Mouse (Mus musculus) CH12.LX (cell line): ENCODE results near the gene Zbtb17. TPM values are rescaled to one million over a fixed set of nuclear protein-coding genes. Genes with fewer than 3 reads are reported as not detected.

Source experiments
- DNase-seq: peaks from one replicate; pipeline ENCODE4 v3.0.0-alpha.2; 2013; ENCODE audit errors: extremely low read depth
- H3K27ac ChIP-seq: 2 replicates; pipeline ENCODE4 v1.5.1; 2012; ENCODE audit warnings: low read depth, mild to moderate bottlenecking, control low read depth, moderate library complexity; ENCODE audit not compliant: insufficient read depth
- H3K27me3 ChIP-seq: replicated peaks from 2 replicates; pipeline ENCODE3; 2012; ENCODE audit warnings: inconsistent platforms
- H3K36me3 ChIP-seq, 2 experiments: replicated peaks in 1 of 2; 2 replicates each; pipeline versions ENCODE3 to v1.6.1; 2012; ENCODE audit warnings: inconsistent platforms in 1 of 2, low read length in 1 of 2, mild to moderate bottlenecking in 1 of 2, mixed read lengths in 1 of 2, moderate library complexity in 1 of 2; ENCODE audit not compliant: control insufficient read depth in 1 of 2, insufficient read depth in 1 of 2
- H3K4me1 ChIP-seq, 2 experiments: 2 replicates each; pipeline ENCODE4 v1.6.1; 2012; ENCODE audit warnings: inconsistent platforms in 1 of 2, moderate library complexity in 1 of 2; ENCODE audit not compliant: insufficient read depth in 2 of 2, control insufficient read depth in 1 of 2
- H3K4me2 ChIP-seq: 2 replicates; pipeline ENCODE4 v1.6.1; 2012; ENCODE audit warnings: low read depth, mild to moderate bottlenecking, control low read depth; ENCODE audit not compliant: poor library complexity, insufficient read depth, severe bottlenecking
- H3K4me3 ChIP-seq, 3 experiments: fragments of 150-350 bp in 1 of 3; sonication (generic) in 1 of 3; replicated peaks in 1 of 3; 2 replicates each; pipeline versions ENCODE3 to v1.5.1; 2011 to 2012; ENCODE audit warnings: low read depth in 2 of 3, low read length in 2 of 3, mild to moderate bottlenecking in 2 of 3, moderate library complexity in 2 of 3, control low read depth in 1 of 3, improper control_type of control experiment in 1 of 3, inconsistent platforms in 1 of 3, mixed read lengths in 1 of 3; ENCODE audit not compliant: poor library complexity in 1 of 3
- H3K79me2 ChIP-seq: replicated peaks from 2 replicates; pipeline ENCODE4 v1.6.1; 2012; ENCODE audit warnings: mild to moderate bottlenecking, moderate library complexity; ENCODE audit not compliant: control insufficient read depth, poor library complexity, insufficient read depth, severe bottlenecking; ENCODE audit errors: extremely low read depth
- H3K9ac ChIP-seq: 2 replicates; pipeline ENCODE4 v1.6.1; 2012; ENCODE audit warnings: low read depth, mild to moderate bottlenecking, control low read depth, moderate library complexity; ENCODE audit not compliant: insufficient read depth
- H3K9me3 ChIP-seq: replicated peaks from 2 replicates; pipeline ENCODE3; 2012; ENCODE audit warnings: low read length, inconsistent platforms, mixed read lengths
- MEF2A ChIP-seq: IDR thresholded peaks from 2 replicates; pipeline ENCODE4 v1.6.1; 2014; ENCODE audit warnings: low read depth, mild to moderate bottlenecking, inconsistent platforms, low read length, improper control_type of control experiment, borderline replicate concordance
- RCOR1 ChIP-seq: conservative IDR thresholded peaks from 2 replicates; pipeline ENCODE4 v1.6.1; 2012; ENCODE audit warnings: low read depth, mild to moderate bottlenecking, inconsistent platforms, low read length, improper control_type of control experiment
- SIN3A ChIP-seq: IDR thresholded peaks from 2 replicates; pipeline ENCODE4 v1.6.1; 2012; ENCODE audit warnings: low read length, improper control_type of control experiment, inconsistent platforms
- USF2 ChIP-seq: conservative IDR thresholded peaks from 2 replicates; pipeline ENCODE4 v1.6.1; 2011; ENCODE audit warnings: low read depth, low read length, improper control_type of control experiment
- ZKSCAN1 ChIP-seq: IDR thresholded peaks from 2 replicates; pipeline ENCODE4 v1.6.1; 2012; ENCODE audit warnings: low read depth, inconsistent platforms, low read length, improper control_type of control experiment, borderline replicate concordance
- ZNF384 ChIP-seq: IDR thresholded peaks from 2 replicates; pipeline ENCODE4 v1.6.1; 2012; ENCODE audit warnings: low read depth, low read length, improper control_type of control experiment, inconsistent platforms
- dilution Hi-C: fragments of 300-500 bp; cut with MboI; formaldehyde crosslinking; loops from 2 replicates; pipeline ENCODE4 v1.14.3; 2020; ENCODE audit warnings: low sequenced_read_pairs; ENCODE audit not compliant: extremely low pct_unique_long_range_greater_than_20kb, extremely low pct_ligation_motif_present
- in situ Hi-C: fragments of 300-500 bp; cut with MboI; formaldehyde crosslinking; loops from 3 replicates; pipeline ENCODE4 v1.14.3; 2019; ENCODE audit warnings: low sequenced_read_pairs, low pct_ligation_motif_present, low pct_unique_long_range_greater_than_20kb, mixed read lengths
- polyA plus RNA-seq: library from polyadenylated mRNA; unstranded; fragments of >175 nt; gene quantifications from 2 replicates; pipeline ENCODE4 v1.2.1, GENCODE M21; 2012; ENCODE audit warnings: low read depth; ENCODE audit not compliant: insufficient read length
- total RNA-seq, 2 experiments: library from RNA; depleted of rRNA; stranded (reverse); fragments of 300-350 nt in 1 of 2; fragments of >200 nt in 1 of 2; gene quantifications; 2 replicates each; pipeline ENCODE4 v1.2.3; 2012 to 2014

Gene Zbtb17
- total and polyA plus RNA-seq, 3 experiments: 21.4 to 51.2 (median 47.6) TPM

DNA sequence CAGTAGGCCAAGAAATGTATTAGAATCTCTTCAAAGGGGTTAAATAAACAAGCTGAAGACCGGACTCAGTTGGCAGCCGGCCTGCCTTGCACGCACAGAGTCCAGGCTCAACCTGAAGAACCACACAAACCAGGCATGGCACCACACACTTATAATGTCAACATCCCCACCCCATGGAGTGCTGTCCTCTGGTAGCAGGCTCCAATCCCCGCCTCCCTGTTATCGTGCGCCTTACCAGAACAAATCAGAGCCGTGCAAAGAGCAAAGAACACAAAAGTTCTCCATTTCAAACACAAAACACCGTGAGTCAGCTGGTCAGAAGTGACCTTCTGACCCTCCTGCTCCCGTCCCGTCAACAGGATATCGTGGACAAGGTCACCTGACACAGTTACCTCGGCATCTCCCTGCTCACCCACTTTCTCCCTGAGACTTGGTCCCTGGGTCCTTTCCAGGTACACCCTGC, 69.8 kb downstream of the Zbtb17 start:
- Histone ChIP-seq H3K27me3 (no peaks in the 10 kb centered on the region), H3K4me2 (no peak overlapping the region), H3K4me1 (no peaks in the 10 kb centered on the region), H3K4me3 (no peak overlapping the region), H3K9me3 (no peaks in the 10 kb centered on the region), H3K36me3 (peaks cover 22 to 75% of the 10 kb centered on the region in 2 experiments), H3K27ac (no peak overlapping the region), H3K9ac (no peak overlapping the region), H3K79me2 (peaks cover 62% of the 10 kb centered on the region)
- in situ Hi-C loops (no loop called here), dilution Hi-C loops (no loop called here)
- TF ChIP-seq RCOR1: no peak
- no peak for TF ChIP-seq SIN3A
- no peak for TF ChIP-seq ZNF384
- no peak for TF ChIP-seq USF2
- no peak for TF ChIP-seq MEF2A
- no peak for TF ChIP-seq ZKSCAN1
- DNase-seq: no peak

Other genes with a start within 250 kb of the Zbtb17 start
- gene Rsg1, start 230.7 kb upstream of the Zbtb17 start, total RNA-seq (2012; rRNA removed): 4.5 and 5.3 TPM in 2 replicates
- 1.0 and 1.1 TPM in 2 replicates for gene Rsg1, start 230.7 kb upstream of the Zbtb17 start, total RNA-seq (2014; rRNA removed)
- 2.8 and 3.2 TPM in 2 replicates for gene Rsg1, start 230.7 kb upstream of the Zbtb17 start, polyA plus RNA-seq
- 0.08 and 0.21 TPM in 2 replicates for gene Arhgef19, start 205.2 kb upstream of the Zbtb17 start, total RNA-seq (2012; rRNA removed)
- gene Arhgef19, start 205.2 kb upstream of the Zbtb17 start, total RNA-seq (2014; rRNA removed): 0.15 TPM in 1 of 2 replicates, not detected in the other
- 0.19 and 0.40 TPM in 2 replicates for gene Arhgef19, start 205.2 kb upstream of the Zbtb17 start, polyA plus RNA-seq
- 0.67 and 0.81 TPM in 2 replicates for gene Epha2, start 143.4 kb upstream of the Zbtb17 start, total RNA-seq (2012; rRNA removed)
- 0.55 and 0.58 TPM in 2 replicates for gene Epha2, start 143.4 kb upstream of the Zbtb17 start, total RNA-seq (2014; rRNA removed)
- 0.67 and 0.70 TPM in 2 replicates for gene Epha2, start 143.4 kb upstream of the Zbtb17 start, polyA plus RNA-seq
- not detected in 2 replicates for gene Fam131c, start 76.4 kb upstream of the Zbtb17 start, total RNA-seq (2012; rRNA removed)
- gene Fam131c, start 76.4 kb upstream of the Zbtb17 start, total RNA-seq (2014; rRNA removed): not detected in 2 replicates
- gene Fam131c, start 76.4 kb upstream of the Zbtb17 start, polyA plus RNA-seq: not detected in 2 replicates
- gene Clcnka, start 45.9 kb upstream of the Zbtb17 start, total RNA-seq (2012; rRNA removed): not detected in 2 replicates
- not detected in 2 replicates for gene Clcnka, start 45.9 kb upstream of the Zbtb17 start, total RNA-seq (2014; rRNA removed)
- gene Clcnka, start 45.9 kb upstream of the Zbtb17 start, polyA plus RNA-seq: not detected in 2 replicates
- gene Clcnkb, start 28.6 kb upstream of the Zbtb17 start, total RNA-seq (2012; rRNA removed): 0.51 and 1.1 TPM in 2 replicates
- 0.08 TPM in 2 replicates for gene Clcnkb, start 28.6 kb upstream of the Zbtb17 start, total RNA-seq (2014; rRNA removed)
- 0.24 and 0.42 TPM in 2 replicates for gene Clcnkb, start 28.6 kb upstream of the Zbtb17 start, polyA plus RNA-seq
- gene Hspb7, start 23.9 kb upstream of the Zbtb17 start, total RNA-seq (2012; rRNA removed): 0.04 TPM in 1 of 2 replicates, not detected in the other
- gene Hspb7, start 23.9 kb upstream of the Zbtb17 start, total RNA-seq (2014; rRNA removed): not detected in 2 replicates
- not detected in 2 replicates for gene Hspb7, start 23.9 kb upstream of the Zbtb17 start, polyA plus RNA-seq
- gene Srarp, start 8.5 kb upstream of the Zbtb17 start, total RNA-seq (2012; rRNA removed): not detected in 2 replicates
- gene Srarp, start 8.5 kb upstream of the Zbtb17 start, total RNA-seq (2014; rRNA removed): not detected in 2 replicates
- not detected in 2 replicates for gene Srarp, start 8.5 kb upstream of the Zbtb17 start, polyA plus RNA-seq
- 10.2 and 10.8 TPM in 2 replicates for gene Spen, start 93.9 kb downstream of the Zbtb17 start, total RNA-seq (2012; rRNA removed)
- gene Spen, start 93.9 kb downstream of the Zbtb17 start, total RNA-seq (2014; rRNA removed): 2.6 and 4.0 TPM in 2 replicates
- 21.3 and 21.6 TPM in 2 replicates for gene Spen, start 93.9 kb downstream of the Zbtb17 start, polyA plus RNA-seq
- 0.17 TPM in 2 replicates for gene Fblim1, start 161.4 kb downstream of the Zbtb17 start, total RNA-seq (2012; rRNA removed)
- 0.07 and 0.09 TPM in 2 replicates for gene Fblim1, start 161.4 kb downstream of the Zbtb17 start, total RNA-seq (2014; rRNA removed)
- 0.97 and 1.2 TPM in 2 replicates for gene Fblim1, start 161.4 kb downstream of the Zbtb17 start, polyA plus RNA-seq
- gene Tmem82, start 174.0 kb downstream of the Zbtb17 start, total RNA-seq (2012; rRNA removed): 3.8 and 5.2 TPM in 2 replicates
- gene Tmem82, start 174.0 kb downstream of the Zbtb17 start, total RNA-seq (2014; rRNA removed): 0.58 and 0.68 TPM in 2 replicates
- 2.7 TPM in 2 replicates for gene Tmem82, start 174.0 kb downstream of the Zbtb17 start, polyA plus RNA-seq
- gene Slc25a34, start 179.2 kb downstream of the Zbtb17 start, total RNA-seq (2012; rRNA removed): 0.63 and 0.64 TPM in 2 replicates
- gene Slc25a34, start 179.2 kb downstream of the Zbtb17 start, total RNA-seq (2014; rRNA removed): 0.23 and 0.41 TPM in 2 replicates
- 1.2 and 1.7 TPM in 2 replicates for gene Slc25a34, start 179.2 kb downstream of the Zbtb17 start, polyA plus RNA-seq
- gene Plekhm2, start 220.2 kb downstream of the Zbtb17 start, total RNA-seq (2012; rRNA removed): 12.3 and 13.7 TPM in 2 replicates
- 12.4 and 12.7 TPM in 2 replicates for gene Plekhm2, start 220.2 kb downstream of the Zbtb17 start, total RNA-seq (2014; rRNA removed)
- 22.0 and 28.2 TPM in 2 replicates for gene Plekhm2, start 220.2 kb downstream of the Zbtb17 start, polyA plus RNA-seq
- gene Rsc1a1, start 240.9 kb downstream of the Zbtb17 start, total RNA-seq (2012; rRNA removed): 3.4 and 7.6 TPM in 2 replicates
- 11.0 and 14.0 TPM in 2 replicates for gene Rsc1a1, start 240.9 kb downstream of the Zbtb17 start, total RNA-seq (2014; rRNA removed)
- gene Rsc1a1, start 240.9 kb downstream of the Zbtb17 start, polyA plus RNA-seq: 0.16 and 7.0 TPM in 2 replicates